Mouse (Mus musculus) kidney, embryonic 14.5 days (tissue): ENCODE data around the gene BC037034. TPM values are rescaled to one million over a fixed set of nuclear protein-coding genes. Genes with fewer than 3 reads are reported as not detected.

Experiments
- ATAC-seq: fragments of 200-750 bp; cut with Nextera tagmentation; 2 replicates; pipeline ENCODE4 v1.8.0; 2017; ENCODE audit warnings: moderate number of reproducible peaks, mild to moderate bottlenecking, moderate TSS enrichment, moderate library complexity; ENCODE audit not compliant: low FRiP score, low TSS enrichment
- H3K27ac ChIP-seq: fragments of 300-500 bp; sonication (generic); 2 replicates; pipeline ENCODE4 v1.5.1; 2014; ENCODE audit warnings: low read depth, mild to moderate bottlenecking, low read length, moderate library complexity, mixed read lengths
- H3K27me3 ChIP-seq: fragments of 300-500 bp; sonication (generic); 2 replicates; pipeline ENCODE4 v1.6.1; 2014; ENCODE audit warnings: mild to moderate bottlenecking, low read length; ENCODE audit not compliant: control insufficient read depth, insufficient read depth
- H3K36me3 ChIP-seq: fragments of 300-500 bp; sonication (generic); 2 replicates; pipeline ENCODE4 v1.6.1; 2014; ENCODE audit warnings: low read length, mixed read lengths; ENCODE audit not compliant: control insufficient read depth, insufficient read depth
- H3K4me1 ChIP-seq: fragments of 300-500 bp; sonication (generic); 2 replicates; pipeline ENCODE4 v1.6.1; 2014; ENCODE audit warnings: low read length, mixed read lengths; ENCODE audit not compliant: control insufficient read depth, insufficient read depth
- H3K4me2 ChIP-seq: fragments of 300-500 bp; sonication (generic); replicated peaks from 2 replicates; pipeline ENCODE4 v1.6.1; 2014; ENCODE audit warnings: low read depth, mild to moderate bottlenecking, low read length
- H3K4me3 ChIP-seq: fragments of 300-500 bp; sonication (generic); 2 replicates; pipeline ENCODE4 v1.5.1; 2014; ENCODE audit warnings: mild to moderate bottlenecking, low read length
- H3K9ac ChIP-seq: fragments of 300-500 bp; sonication (generic); 2 replicates; pipeline ENCODE4 v1.6.1; 2014; ENCODE audit warnings: low read depth, mild to moderate bottlenecking, low read length, moderate library complexity
- H3K9me3 ChIP-seq: fragments of 300-500 bp; sonication (generic); 2 replicates; pipeline ENCODE4 v1.6.1; 2016; ENCODE audit warnings: low read length; ENCODE audit not compliant: control insufficient read depth
- WGBS: fragments of 180-500 bp; shearing (Covaris S2); extraction: QIAGEN DNeasy Blood & Tissue Kit; methylation state at CpG from one replicate; pipeline ENCODE4 v1.1.7; 2014; 5-methylcytosine and 5-hydroxymethylcytosine counted together
- polyA plus RNA-seq: library from polyadenylated mRNA; unstranded; fragments of >200 nt; fragmentation: Nextera tagmentation; extraction: Ambion mirVana; gene quantifications from 2 replicates; pipeline ENCODE4 v1.2.1, GENCODE M21; 2014

The BC037034 gene
- polyA plus RNA-seq, 1 experiment from 2014 or later: 5.4 TPM

DNA sequence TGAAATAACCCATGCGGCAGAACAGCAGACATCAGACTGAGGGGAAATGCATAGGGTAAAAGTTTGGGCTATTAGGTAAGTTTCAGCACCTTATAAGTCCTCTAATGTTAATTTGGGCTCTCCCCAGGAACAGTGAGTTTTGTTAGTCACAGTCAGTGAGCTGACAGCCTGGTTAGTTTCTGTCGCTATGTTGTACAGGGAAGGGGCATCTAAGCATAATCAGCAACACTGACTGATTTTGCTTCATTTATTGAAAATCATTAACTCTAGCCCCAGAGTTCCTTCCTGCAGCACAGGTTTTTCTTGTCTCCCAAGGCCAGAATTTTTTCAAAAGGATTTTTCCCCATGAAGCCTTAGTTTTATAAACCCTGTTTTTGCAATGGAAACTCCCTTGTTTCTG is 30.1 kb downstream of the BC037034 start:
- WGBS: 78% methylated on average over 2 of the region's 2 CpGs
- ATAC-seq: no peak

DNA sequence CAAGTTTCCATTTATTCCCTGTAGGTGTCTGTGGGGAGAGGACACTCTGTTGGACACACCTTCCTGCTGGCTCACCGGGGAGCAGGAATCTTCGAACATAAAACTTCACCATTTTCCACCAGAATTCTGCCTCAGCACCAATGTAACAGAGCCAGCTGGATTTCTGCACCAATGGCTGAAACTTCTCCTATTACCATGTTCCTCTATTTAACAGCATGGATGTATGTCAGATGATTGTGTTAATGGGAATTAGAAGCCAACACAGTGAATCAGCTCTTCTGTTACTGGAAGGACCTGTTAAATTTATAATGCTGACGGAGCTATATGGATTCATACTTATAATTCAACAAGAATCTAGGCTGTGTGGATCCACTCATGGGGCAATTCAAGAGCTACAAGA is 34.3 kb downstream of the BC037034 start:
- Histone ChIP-seq H3K4me1 (no peaks in the 10 kb centered on the region), H3K36me3 (no peaks in the 10 kb centered on the region), H3K4me3 (no peak overlapping the region), H3K4me2 (no peak overlapping the region), H3K27me3 (no peaks in the 10 kb centered on the region), H3K9me3 (no peaks in the 10 kb centered on the region), H3K27ac (no peak overlapping the region), H3K9ac (no peak overlapping the region)
- ATAC-seq: no peak
- 91% methylated on average over 3 of the region's 3 CpGs for WGBS

More for the DNA sequence above, 30.1 kb downstream of the BC037034 start:
- Histone ChIP-seq H3K4me3 (no peak overlapping the region), H3K9me3 (no peaks in the 10 kb centered on the region), H3K9ac (no peak overlapping the region), H3K4me2 (no peak overlapping the region), H3K27me3 (no peaks in the 10 kb centered on the region), H3K36me3 (no peaks in the 10 kb centered on the region), H3K4me1 (no peaks in the 10 kb centered on the region), H3K27ac (peak overlapping the region; percentile 80; the same call in 1 of the 2 replicates)

DNA sequence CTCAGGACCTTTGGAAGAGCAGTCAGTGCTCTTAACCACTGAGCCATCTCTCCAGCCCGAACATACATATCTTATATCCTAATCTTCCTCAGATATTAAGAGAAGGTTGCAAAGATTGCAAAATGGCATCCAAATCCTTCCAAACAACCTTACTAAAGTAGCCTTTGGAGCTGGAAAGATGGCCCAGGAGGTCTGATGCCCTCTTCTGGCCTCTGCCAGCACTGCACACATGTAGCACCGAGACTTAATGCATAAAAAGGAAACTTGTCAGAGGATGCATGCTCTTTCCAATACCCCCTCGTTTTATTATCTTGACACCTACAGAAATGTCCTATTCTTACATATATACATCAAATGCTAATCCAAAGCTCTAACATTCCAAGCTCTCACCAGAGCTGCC is 35.8 kb downstream of the BC037034 start:
- ATAC-seq: no peak
- Histone ChIP-seq H3K27me3 (no peaks in the 10 kb centered on the region), H3K36me3 (no peaks in the 10 kb centered on the region), H3K9ac (no peak overlapping the region), H3K9me3 (no peaks in the 10 kb centered on the region), H3K4me2 (no peak overlapping the region), H3K4me1 (no peaks in the 10 kb centered on the region), H3K27ac (no peak overlapping the region), H3K4me3 (no peak overlapping the region)
- WGBS: 63% methylated on average over 3 of the region's 3 CpGs

DNA sequence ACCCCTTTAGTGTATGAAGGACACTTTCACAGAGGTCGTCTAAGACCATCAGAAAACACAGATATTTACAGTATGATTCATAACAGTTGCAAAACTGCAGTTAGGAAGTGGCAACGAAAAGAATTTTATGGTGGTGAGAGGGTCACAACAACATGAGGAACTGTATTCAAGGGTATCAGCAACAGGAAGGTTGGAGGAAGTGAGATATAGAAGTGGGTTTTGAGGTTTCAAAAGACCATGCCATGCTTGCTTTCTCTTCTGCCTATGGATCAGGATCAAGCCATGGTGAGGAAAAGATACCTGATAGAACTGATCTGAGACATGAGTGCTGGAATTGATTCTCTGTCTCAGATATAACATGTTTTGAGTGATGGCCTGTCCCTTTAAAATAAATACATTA is 36.5 kb downstream of the BC037034 start:
- Histone ChIP-seq H3K27ac (no peak overlapping the region), H3K9ac (no peak overlapping the region), H3K9me3 (no peaks in the 10 kb centered on the region), H3K4me1 (no peaks in the 10 kb centered on the region), H3K4me3 (no peak overlapping the region), H3K27me3 (no peaks in the 10 kb centered on the region), H3K36me3 (no peaks in the 10 kb centered on the region), H3K4me2 (no peak overlapping the region)
- WGBS: 78% methylated on average over 2 of the region's 2 CpGs
- ATAC-seq: no peak

DNA sequence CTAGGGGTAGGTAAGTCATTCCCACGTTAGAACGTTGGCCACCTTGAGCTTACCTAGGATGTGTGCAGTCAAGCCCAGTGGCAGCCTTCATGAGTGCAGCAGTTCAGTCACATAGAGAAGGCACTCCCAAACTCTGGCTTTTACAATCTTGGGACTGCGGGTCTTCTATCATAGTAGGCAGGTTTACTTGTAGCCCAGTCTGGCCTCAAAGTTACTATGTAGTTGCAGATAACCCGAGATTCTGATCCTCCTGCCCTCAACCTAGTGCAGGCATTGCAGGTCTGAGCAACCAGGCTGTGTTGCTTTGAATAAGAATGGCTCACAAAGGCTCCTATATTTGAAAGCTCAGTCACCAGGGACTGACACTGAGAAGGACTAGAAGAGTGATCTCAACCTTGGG is 37.3 kb downstream of the BC037034 start:
- Histone ChIP-seq H3K9me3 (no peaks in the 10 kb centered on the region), H3K4me2 (no peak overlapping the region), H3K27me3 (no peaks in the 10 kb centered on the region), H3K36me3 (no peaks in the 10 kb centered on the region), H3K4me3 (no peak overlapping the region), H3K9ac (no peak overlapping the region), H3K27ac (no peak overlapping the region), H3K4me1 (no peaks in the 10 kb centered on the region)
- 73% methylated on average over 4 of the region's 4 CpGs for WGBS
- no peak for ATAC-seq

DNA sequence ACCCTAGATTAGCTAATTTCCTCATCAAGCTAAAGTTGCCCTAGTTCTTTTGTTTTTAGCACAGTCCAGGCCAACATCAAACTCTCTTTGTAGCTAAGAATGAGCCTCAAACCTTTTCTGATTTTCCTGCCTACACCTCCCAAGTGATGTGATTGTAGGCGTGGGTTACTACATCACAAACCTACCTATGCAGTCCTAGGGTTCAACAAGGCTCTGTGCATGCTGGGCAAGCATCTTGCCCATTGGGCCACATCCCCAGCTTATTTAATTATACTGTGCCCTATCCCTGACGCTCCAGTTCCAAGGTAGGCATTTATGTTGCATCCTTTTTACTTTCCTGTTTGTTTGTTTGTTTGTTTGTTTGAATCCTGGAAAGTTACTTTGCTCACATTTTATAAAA is 38.1 kb downstream of the BC037034 start, which contains the start of gene Nxpe5:
Nxpe5 (plus strand) TSS at position 199 of the 400 bp plus-strand sequence.
- Histone ChIP-seq H3K9me3 (no peaks in the 10 kb centered on the region), H3K27me3 (no peaks in the 10 kb centered on the region), H3K4me3 (no peak within 1 kb of the TSS), H3K4me1 (no peaks in the 10 kb centered on the region), H3K4me2 (no peak within 1 kb of the TSS), H3K27ac (no peak within 1 kb of the TSS), H3K9ac (no peak within 1 kb of the TSS), H3K36me3 (no peaks in the 10 kb centered on the region)
- ATAC-seq: no peak
- 51% methylated on average over 2 of the region's 2 CpGs for WGBS

DNA sequence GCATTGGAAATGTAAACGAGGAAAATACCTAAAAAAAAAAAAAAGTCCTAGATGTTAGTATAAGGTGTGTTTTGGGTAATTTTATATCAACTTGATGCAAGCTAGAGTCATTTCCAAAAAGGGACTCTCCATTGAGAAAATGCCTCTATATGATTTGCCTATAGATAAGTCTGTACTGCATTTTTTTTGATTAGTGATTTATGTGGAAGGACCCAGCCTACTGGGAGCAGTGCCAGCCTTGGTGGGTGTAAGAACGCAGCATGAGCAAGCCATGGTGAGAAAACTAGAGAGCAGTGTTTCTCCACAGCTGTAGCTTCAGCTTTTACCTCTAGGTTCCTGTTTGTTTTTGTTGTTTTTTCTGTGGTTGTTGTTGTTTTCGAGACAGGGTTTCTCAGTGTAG is 40.5 kb downstream of the BC037034 start:
- no peak overlapping the region for H3K9ac ChIP-seq
- H3K4me2 ChIP-seq: no peak overlapping the region
- no peaks in the 10 kb centered on the region for H3K36me3 ChIP-seq
- H3K9me3 ChIP-seq: no peaks in the 10 kb centered on the region
- no peaks in the 10 kb centered on the region for H3K27me3 ChIP-seq
- H3K4me1 ChIP-seq: no peaks in the 10 kb centered on the region
- no peak for ATAC-seq
- no peak overlapping the region for H3K27ac ChIP-seq
- H3K4me3 ChIP-seq: no peak overlapping the region
- 56% methylated on average over 3 of the region's 3 CpGs for whole genome bisulfite sequencing

DNA sequence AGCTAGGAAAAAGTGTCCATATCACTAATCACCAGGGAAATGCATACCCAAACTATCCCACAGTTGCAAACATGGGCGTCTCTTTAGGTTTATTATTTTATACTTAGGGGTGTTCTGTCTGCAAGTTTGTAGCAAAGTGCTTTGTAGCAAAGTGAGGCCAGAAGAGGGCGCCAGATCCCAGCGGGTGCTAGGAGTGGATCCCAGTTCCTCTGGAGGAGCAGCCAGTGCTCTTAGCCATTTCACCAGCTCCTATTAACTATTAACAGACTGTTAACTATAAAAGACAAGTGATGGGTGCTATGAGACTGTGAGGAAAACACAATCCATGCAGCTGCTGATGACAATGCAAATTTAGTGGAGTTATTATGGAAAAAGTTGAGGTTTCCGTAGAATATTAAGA is 41.7 kb downstream of the BC037034 start:
- Histone ChIP-seq H3K4me2 (no peak overlapping the region), H3K4me1 (no peaks in the 10 kb centered on the region), H3K27ac (no peak overlapping the region), H3K9me3 (peaks cover 2% of the 10 kb centered on the region; the same call in 1 of the 2 replicates), H3K9ac (no peak overlapping the region), H3K27me3 (no peaks in the 10 kb centered on the region), H3K36me3 (no peaks in the 10 kb centered on the region), H3K4me3 (no peak overlapping the region)
- 26% methylated on average over 4 of the region's 4 CpGs for WGBS
- 0 out of 2 replicates have a peak, but pooled peaks have one; percentile 52 for ATAC-seq

DNA sequence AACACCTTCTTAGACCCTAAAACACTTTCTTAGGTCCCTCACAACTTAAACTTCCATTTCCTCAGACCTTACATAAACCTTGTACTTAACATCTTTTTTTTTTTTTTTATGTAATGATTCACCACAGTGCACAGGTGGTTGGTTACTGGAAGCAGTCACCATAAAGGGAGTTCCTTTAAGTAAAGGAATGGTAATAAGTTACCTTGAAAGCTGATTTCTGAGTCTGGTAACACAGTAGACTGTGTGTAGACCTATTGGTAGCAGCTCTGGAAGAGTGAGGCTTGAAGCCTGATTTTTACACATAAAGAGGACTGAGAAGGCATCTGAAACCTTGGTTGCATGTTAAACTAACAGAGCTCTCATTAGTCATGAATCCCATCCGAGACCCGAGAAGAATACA is 44.0 kb downstream of the BC037034 start:
- H3K27ac ChIP-seq: peak overlapping the region; percentile 77; the same call in 1 of the 2 replicates
- WGBS: 21% methylated on average over 2 of the region's 2 CpGs
- no peak overlapping the region for H3K9ac ChIP-seq
- no peaks in the 10 kb centered on the region for H3K36me3 ChIP-seq
- ATAC-seq: peak; percentile 66; the same call in 1 of the 2 replicates
- H3K4me3 ChIP-seq: no peak overlapping the region
- H3K4me2 ChIP-seq: no peak overlapping the region
- H3K27me3 ChIP-seq: no peaks in the 10 kb centered on the region
- no peaks in the 10 kb centered on the region for H3K4me1 ChIP-seq
- peaks cover 13% of the 10 kb centered on the region; the same call in 1 of the 2 replicates for H3K9me3 ChIP-seq
